Mouse (Mus musculus) gastrocnemius, adult 2 months (tissue): ENCODE results near the gene Mb. TPM values are rescaled to one million over a fixed set of nuclear protein-coding genes. Genes with fewer than 3 reads are reported as not detected.
A peak's percentile ranks its signal among the peaks of the same experiment; 100 is the strongest.

Experiments used
- DNase-seq: peaks from one replicate; pipeline ENCODE4 v3.0.0; 2022
- H3K27ac ChIP-seq: fragments of 200-600 bp; 2 replicates; pipeline ENCODE4 v1.8.1; 2022; ENCODE audit warnings: mild to moderate bottlenecking
- H3K4me3 ChIP-seq: fragments of 200-600 bp; 2 replicates; pipeline ENCODE4 v1.8.1; 2022; ENCODE audit warnings: mild to moderate bottlenecking, moderate library complexity
- CTCF ChIP-seq: fragments of 200-600 bp; IDR thresholded peaks from 2 replicates; pipeline ENCODE4 v1.8.1; 2022; ENCODE audit warnings: antibody characterized with exemption, mild to moderate bottlenecking, moderate library complexity
- intact Hi-C: fragments of 180-260 bp; cut with DNase I; formaldehyde crosslinking; loops from one replicate; pipeline ENCODE4 v1.15.1; 2025
- total RNA-seq, 2 experiments: library from RNA; stranded (reverse); gene quantifications; 2 replicates each; pipeline ENCODE4 v1.2.3; 2021

The Mb gene
- total RNA-seq, 2 experiments from 2014 or later: 3,091 to 7,772 TPM

- Histone ChIP-seq H3K27ac (no peak overlapping the region), H3K4me3 (peak overlapping the region; percentile 62)
- DNase-seq: no peak
- TF ChIP-seq CTCF: no peak
- intact Hi-C loops: no loop called here
Observed at GRCm38 (mm10) chr15:76987542-76988094, 62.9 kb downstream of the Mb start.

GRCm38 (mm10) chr15:76987137-76987536 lies 63.3 kb downstream of the Mb start:
- TF ChIP-seq CTCF: no peak
- intact Hi-C loops: no loop called here
- no peak overlapping the region for H3K27ac ChIP-seq
- peak overlapping the region; percentile 62 for H3K4me3 ChIP-seq
- no peak for DNase-seq

GRCm38 (mm10) chr15:76982745-76983144 lies 67.7 kb downstream of the Mb start:
- no peak overlapping the region for H3K27ac ChIP-seq
- TF ChIP-seq CTCF: peak; percentile 59
- no peak for DNase-seq
- intact Hi-C loops: loop anchor here (2.0 kb wide), 1 partner anchor 22 kb away; no protein-coding TSS in a partner anchor
- no peak overlapping the region for H3K4me3 ChIP-seq

GRCm38 (mm10) chr15:76979799-76980198 lies 70.7 kb downstream of the Mb start:
- no peak overlapping the region for H3K27ac ChIP-seq
- no peak for TF ChIP-seq CTCF
- DNase-seq: no peak

GRCm38 (mm10) chr15:76976619-76977018 lies 73.9 kb downstream of the Mb start:
- Histone ChIP-seq H3K27ac (no peak overlapping the region), H3K4me3 (no peak overlapping the region)
- DNase-seq: no peak
- intact Hi-C loops: loop anchor here (10.0 kb wide), 1 partner anchor 388 kb away; no protein-coding TSS in a partner anchor
- TF ChIP-seq CTCF: no peak

More at GRCm38 (mm10) chr15:76979799-76980198, 70.7 kb downstream of the Mb start:
- H3K4me3 ChIP-seq: no peak overlapping the region
- intact Hi-C loops: loop anchor here (10.0 kb wide), 1 partner anchor 385 kb away; no protein-coding TSS in a partner anchor

- H3K4me3 ChIP-seq: peak overlapping the region; percentile 82
- H3K27ac ChIP-seq: peak overlapping the region; percentile 85
- peak; percentile 81 for DNase-seq
- peak; percentile 84 for TF ChIP-seq CTCF
- intact Hi-C loops: loop anchor here (5.0 to 10.0 kb wide), 3 partner anchors 33 to 391 kb away; no protein-coding TSS in a partner anchor
Observed at GRCm38 (mm10) chr15:76973855-76974651, 76.4 kb downstream of the Mb start.

GRCm38 (mm10) chr15:76973272-76973854 lies 77.1 kb downstream of the Mb start:
- Histone ChIP-seq H3K4me3 (peak overlapping the region; percentile 82), H3K27ac (peak overlapping the region; percentile 85)
- TF ChIP-seq CTCF: no peak
- no peak for DNase-seq
- intact Hi-C loops: loop anchor here (5.0 to 10.0 kb wide), 3 partner anchors 34 to 391 kb away; no protein-coding TSS in a partner anchor

GRCm38 (mm10) chr15:76972661-76973060 lies 77.8 kb downstream of the Mb start:
- Histone ChIP-seq H3K27ac (no peak overlapping the region), H3K4me3 (no peak overlapping the region)
- intact Hi-C loops: loop anchor here (5.0 to 10.0 kb wide), 3 partner anchors 35 to 392 kb away; no protein-coding TSS in a partner anchor
- no peak for TF ChIP-seq CTCF
- DNase-seq: no peak

Other genes with a start within 250 kb of the Mb start
- gene Zfp251, start 179.2 kb downstream of the Mb start, total RNA-seq: 1 to 10 TPM; 5.8 to 6.4 TPM
- gene Zfp7, start 171.4 kb downstream of the Mb start, total RNA-seq: under 1 TPM; 0.64 to 0.75 TPM
- gene Gm49527, start 171.3 kb downstream of the Mb start, total RNA-seq: not detected
- gene Zfp647, start 125.2 kb downstream of the Mb start, total RNA-seq: 1 to 10 TPM; 2.0 to 2.1 TPM
- 10 to 100 TPM; 18.0 to 19.6 TPM for gene 1110038F14Rik, start 102.2 kb downstream of the Mb start, total RNA-seq
- 10 to 100 TPM; 27.7 to 71.1 TPM for gene Apol6, start 5.9 kb downstream of the Mb start, total RNA-seq